Mouse (Mus musculus) cerebellum, adult 2 months (tissue): ENCODE measurements at regions not wholly inside any gene's neighbourhood (a gene's known extent, or its start where the extent isn't known, plus 50 kb on each side); places are given as distances from the start of the nearest gene placed in this dataset.

Experiments
- CTCF ChIP-seq: fragments of 200-500 bp; IDR thresholded peaks from 2 replicates; pipeline ENCODE4 v1.5.1; 2011; ENCODE audit warnings: low read depth, mild to moderate bottlenecking, control low read depth, low read length, moderate library complexity, borderline replicate concordance; ENCODE audit not compliant: insufficient read depth
- POLR2A ChIP-seq: fragments of 200-500 bp; IDR thresholded peaks from 2 replicates; pipeline ENCODE4 v1.6.1; 2011; ENCODE audit warnings: low read length, control low read depth, borderline replicate concordance; ENCODE audit not compliant: insufficient read depth

GRCm38 (mm10) chrX:166694219-166694618 is 108.7 kb upstream of the Egfl6 start:
- no peak for TF ChIP-seq CTCF
- no peak for TF ChIP-seq POLR2A
